Mouse (Mus musculus) megakaryocyte, embryonic 14.5 days (primary cell): ENCODE data around the gene Ugt1a6b.

ENCODE experiments used
- FLI1 ChIP-seq: IDR thresholded peaks from 2 replicates; pipeline ENCODE4 v1.6.1; 2012; ENCODE audit warnings: low read length, inconsistent platforms, mixed read lengths
- GATA1 ChIP-seq: IDR thresholded peaks from 3 replicates; pipeline ENCODE4 v1.6.1; 2012; ENCODE audit warnings: mixed read lengths, low read length, inconsistent platforms, borderline replicate concordance

GRCm38 (mm10) chr1:88263778-88264177 is 160.7 kb downstream of the Ugt1a6b start:
- no peak for TF ChIP-seq GATA1
- no peak for TF ChIP-seq FLI1
